Mouse (Mus musculus): ENCODE results near the gene Spaca4.

The Spaca4 gene

GRCm38 (mm10) chr7:45699523-45700141, 26.0 kb downstream of the Spaca4 start, which contains the start of gene Car11:
Gene Car11 (plus strand): TSS chr7:45699843.
- in situ Hi-C loops (cut with MseI, MboI) = no loop called here

- in situ Hi-C loops (cut with MseI, MboI) = no loop called here
Measured at GRCm38 (mm10) chr7:45697894-45698293, 27.7 kb downstream of the Spaca4 start.

- in situ Hi-C loops (cut with MseI, MboI) = no loop called here
Measured at GRCm38 (mm10) chr7:45695098-45695497, 30.5 kb downstream of the Spaca4 start.

- in situ Hi-C loops (cut with MseI, MboI) = no loop called here
Measured at GRCm38 (mm10) chr7:45693921-45694591, 31.6 kb downstream of the Spaca4 start, which contains the start of gene Sec1. Gene Sec1 (minus strand): TSS chr7:45694402.

GRCm38 (mm10) chr7:45692364-45692763, 33.2 kb downstream of the Spaca4 start:
- in situ Hi-C loops (cut with MseI, MboI) = no loop called here

- in situ Hi-C loops (cut with MseI, MboI) = no loop called here
Measured at GRCm38 (mm10) chr7:45689800-45690199, 35.8 kb downstream of the Spaca4 start.

- in situ Hi-C loops (cut with MseI, MboI) = no loop called here
Measured at GRCm38 (mm10) chr7:45689099-45689498, 36.5 kb downstream of the Spaca4 start.

- in situ Hi-C loops (cut with MseI, MboI) = no loop called here
Measured at GRCm38 (mm10) chr7:45686841-45687240, 38.8 kb downstream of the Spaca4 start.

GRCm38 (mm10) chr7:45685811-45686210, 39.8 kb downstream of the Spaca4 start:
- in situ Hi-C loops (cut with MseI, MboI) = no loop called here

GRCm38 (mm10) chr7:45683396-45684050, 42.1 kb downstream of the Spaca4 start, which contains the start of gene Ntn5:
Gene Ntn5 (plus strand): TSS chr7:45684022.
- in situ Hi-C loops (cut with MseI, MboI) = no loop called here

GRCm38 (mm10) chr7:45682144-45683126, 43.2 kb downstream of the Spaca4 start:
- in situ Hi-C loops (cut with MseI, MboI) = no loop called here

GRCm38 (mm10) chr7:45681046-45681736, 44.4 kb downstream of the Spaca4 start:
- in situ Hi-C loops (cut with MseI, MboI) = no loop called here

GRCm38 (mm10) chr7:45679966-45680621, 45.5 kb downstream of the Spaca4 start:
- in situ Hi-C loops (cut with MseI, MboI) = no loop called here

- in situ Hi-C loops (cut with MseI, MboI) = no loop called here
Measured at GRCm38 (mm10) chr7:45678513-45678912, 47.1 kb downstream of the Spaca4 start.

- in situ Hi-C loops (cut with MseI, MboI) = no loop called here
Measured at GRCm38 (mm10) chr7:45677627-45678295, 47.9 kb downstream of the Spaca4 start.

Data from mouse trophoblast stem cell (cell line).